Mouse (Mus musculus): ENCODE data around the gene Ppp3ca.

DNA sequence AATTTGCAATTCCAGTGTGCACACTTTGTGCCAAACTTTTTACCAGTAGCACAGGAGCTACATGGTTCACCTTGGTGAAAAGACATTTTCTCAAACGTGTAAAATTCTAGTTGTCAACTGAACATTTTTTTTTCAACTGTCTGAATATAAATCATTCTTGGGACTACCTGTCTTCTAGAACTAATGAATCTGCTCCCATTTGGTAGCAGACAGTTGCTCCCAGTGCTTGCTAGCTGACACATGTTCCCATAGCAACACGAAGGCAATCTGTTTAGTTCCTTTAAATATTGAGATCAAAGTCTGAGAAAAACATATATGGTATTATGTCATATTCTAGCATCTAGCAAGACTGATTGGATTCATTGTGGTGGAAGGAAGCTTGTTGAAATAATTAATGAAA lies 158.5 kb downstream of the Ppp3ca start:
- TF ChIP-seq CTCF (IDR thresholded peaks at IDR 0.05; ENCODE audit: control insufficient read depth, insufficient read depth, insufficient replicate concordance, low read depth, low read length) (no peak), POLR2A (IDR thresholded peaks at IDR 0.05; ENCODE audit: control insufficient read depth, low read depth, low read length) (no peak)
